Mouse (Mus musculus): Measurements from ENCODE around the gene Gm17409. TPM values are rescaled to one million over a fixed set of nuclear protein-coding genes. Genes with fewer than 3 reads are reported as not detected.

Gene Gm17409
- total and polyA plus RNA-seq, 3 experiments, result not detected

- no peak overlapping the region for H3K27ac ChIP-seq (ENCODE audit: control insufficient read depth, low read depth, low read length)
- no peaks in the 10 kb centered on the region for H3K4me1 ChIP-seq (ENCODE audit: control insufficient read depth in 1 of 2, insufficient read depth in 2 of 2, low read length in 2 of 2)
- no peak overlapping the region for H3K9ac ChIP-seq (ENCODE audit: control insufficient read depth, low read depth, low read length, poor library complexity, severe bottlenecking)
- TF ChIP-seq NELFE (IDR thresholded peaks at IDR 0.05; ENCODE audit: low read depth, low read length) (no peak), MAX (IDR thresholded peaks at IDR 0.05; ENCODE audit: low read length) (no peak)
- H3K4me3 ChIP-seq (ENCODE audit: control insufficient read depth in 1 of 2, insufficient read depth in 1 of 2, low read depth in 2 of 2, low read length in 2 of 2), result no peak overlapping the region
- no peaks in the 10 kb centered on the region for H3K79me2 ChIP-seq (ENCODE audit: control insufficient read depth, insufficient read depth, low read length, poor library complexity)
- H3K27me3 ChIP-seq (ENCODE audit: control insufficient read depth in 1 of 2, insufficient read depth in 2 of 2, low read length in 2 of 2), result no peaks in the 10 kb centered on the region
- no peaks in the 10 kb centered on the region for H3K36me3 ChIP-seq (ENCODE audit: control insufficient read depth in 1 of 2, insufficient read depth in 2 of 2, low read length in 2 of 2)
- no peaks in the 10 kb centered on the region for H3K9me3 ChIP-seq (replicated peaks; ENCODE audit: insufficient read depth, low read length)
- DNase-seq (ENCODE audit: low read depth, low spot score), result no peak
These were observed 35.5 kb upstream of the Gm17409 start for GRCm38 (mm10) chr2:58434438-58434837.

GRCm38 (mm10) chr2:58435507-58435906, 34.4 kb upstream of the Gm17409 start:
- H3K27ac ChIP-seq (ENCODE audit: control insufficient read depth, low read depth, low read length), result no peak overlapping the region
- H3K4me1 ChIP-seq (ENCODE audit: control insufficient read depth in 1 of 2, insufficient read depth in 2 of 2, low read length in 2 of 2), result no peaks in the 10 kb centered on the region
- no peak for DNase-seq (ENCODE audit: low read depth, low spot score)
- no peaks in the 10 kb centered on the region for H3K27me3 ChIP-seq (ENCODE audit: control insufficient read depth in 1 of 2, insufficient read depth in 2 of 2, low read length in 2 of 2)
- TF ChIP-seq USF1 (IDR thresholded peaks at IDR 0.05; ENCODE audit: low read depth, low read length), result no peak
- no peak for TF ChIP-seq ZMIZ1 (IDR thresholded peaks at IDR 0.05; ENCODE audit: low read depth, low read length)
- H3K9me3 ChIP-seq (replicated peaks; ENCODE audit: insufficient read depth, low read length), result no peaks in the 10 kb centered on the region
- no peak overlapping the region for H3K9ac ChIP-seq (ENCODE audit: control insufficient read depth, low read depth, low read length, poor library complexity, severe bottlenecking)
- no peaks in the 10 kb centered on the region for H3K36me3 ChIP-seq (ENCODE audit: control insufficient read depth in 1 of 2, insufficient read depth in 2 of 2, low read length in 2 of 2)
- no peak overlapping the region for H3K4me3 ChIP-seq (ENCODE audit: control insufficient read depth in 1 of 2, insufficient read depth in 1 of 2, low read depth in 2 of 2, low read length in 2 of 2)
- no peaks in the 10 kb centered on the region for H3K79me2 ChIP-seq (ENCODE audit: control insufficient read depth, insufficient read depth, low read length, poor library complexity)

GRCm38 (mm10) chr2:58436911-58437310, 33.0 kb upstream of the Gm17409 start:
- H3K27me3 ChIP-seq (ENCODE audit: control insufficient read depth in 1 of 2, insufficient read depth in 2 of 2, low read length in 2 of 2), result no peaks in the 10 kb centered on the region
- no peak overlapping the region for H3K9ac ChIP-seq (ENCODE audit: control insufficient read depth, low read depth, low read length, poor library complexity, severe bottlenecking)
- no peak overlapping the region for H3K4me3 ChIP-seq (ENCODE audit: control insufficient read depth in 1 of 2, insufficient read depth in 1 of 2, low read depth in 2 of 2, low read length in 2 of 2)
- H3K79me2 ChIP-seq (ENCODE audit: control insufficient read depth, insufficient read depth, low read length, poor library complexity), result no peaks in the 10 kb centered on the region
- no peaks in the 10 kb centered on the region for H3K9me3 ChIP-seq (replicated peaks; ENCODE audit: insufficient read depth, low read length)
- no peaks in the 10 kb centered on the region for H3K36me3 ChIP-seq (ENCODE audit: control insufficient read depth in 1 of 2, insufficient read depth in 2 of 2, low read length in 2 of 2)
- no peak overlapping the region for H3K27ac ChIP-seq (ENCODE audit: control insufficient read depth, low read depth, low read length)
- no peak for DNase-seq (ENCODE audit: low read depth, low spot score)
- TF ChIP-seq TBP (IDR thresholded peaks at IDR 0.05; ENCODE audit: low read depth, low read length), result no peak
- H3K4me1 ChIP-seq (ENCODE audit: control insufficient read depth in 1 of 2, insufficient read depth in 2 of 2, low read length in 2 of 2), result no peaks in the 10 kb centered on the region

- Histone ChIP-seq H3K79me2 (ENCODE audit: control insufficient read depth, insufficient read depth, low read length, poor library complexity) (no peaks in the 10 kb centered on the region), H3K27me3 (ENCODE audit: control insufficient read depth in 1 of 2, insufficient read depth in 2 of 2, low read length in 2 of 2) (no peaks in the 10 kb centered on the region), H3K9ac (ENCODE audit: control insufficient read depth, low read depth, low read length, poor library complexity, severe bottlenecking) (no peak overlapping the region), H3K27ac (ENCODE audit: control insufficient read depth, low read depth, low read length) (no peak overlapping the region), H3K4me1 (ENCODE audit: control insufficient read depth in 1 of 2, insufficient read depth in 2 of 2, low read length in 2 of 2) (no peaks in the 10 kb centered on the region), H3K4me3 (ENCODE audit: control insufficient read depth in 1 of 2, insufficient read depth in 1 of 2, low read depth in 2 of 2, low read length in 2 of 2) (no peak overlapping the region), H3K9me3 (replicated peaks; ENCODE audit: insufficient read depth, low read length) (no peaks in the 10 kb centered on the region), H3K36me3 (ENCODE audit: control insufficient read depth in 1 of 2, insufficient read depth in 2 of 2, low read length in 2 of 2) (no peaks in the 10 kb centered on the region)
- DNase-seq (ENCODE audit: low read depth, low spot score), result no peak
- TF ChIP-seq MAZ (IDR thresholded peaks at IDR 0.05; ENCODE audit: low read depth, low read length), result no peak
- no peak for TF ChIP-seq TAL1 (IDR thresholded peaks at IDR 0.05; ENCODE audit: low read length)
- TF ChIP-seq ELF1 (IDR thresholded peaks at IDR 0.05; ENCODE audit: low read depth, low read length), result no peak
- TF ChIP-seq ZKSCAN1 (IDR thresholded peaks at IDR 0.05; ENCODE audit: low read depth, low read length), result no peak
- no peak for TF ChIP-seq CHD1 (IDR thresholded peaks at IDR 0.05; ENCODE audit: low read depth, low read length)
- no peak for TF ChIP-seq NRF1 (IDR thresholded peaks at IDR 0.05; ENCODE audit: insufficient read depth, low read depth, low read length, poor library complexity, severe bottlenecking)
- no peak for TF ChIP-seq CHD2 (IDR thresholded peaks at IDR 0.05; ENCODE audit: low read length)
- no peak for TF ChIP-seq POLR2AphosphoS2 (IDR thresholded peaks at IDR 0.05; ENCODE audit: low read length)
- no peak for TF ChIP-seq E2F4 (IDR thresholded peaks at IDR 0.05; ENCODE audit: borderline replicate concordance, low read depth, low read length)
- TF ChIP-seq NELFE (IDR thresholded peaks at IDR 0.05; ENCODE audit: low read depth, low read length), result no peak
- TF ChIP-seq UBTF (IDR thresholded peaks at IDR 0.05; ENCODE audit: borderline replicate concordance, insufficient read depth, low read depth, low read length), result no peak
- TF ChIP-seq TBP (IDR thresholded peaks at IDR 0.05; ENCODE audit: low read depth, low read length), result no peak
- no peak for TF ChIP-seq MAFK (IDR thresholded peaks at IDR 0.05; ENCODE audit: borderline replicate concordance, low read depth, low read length)
- TF ChIP-seq EP300 (IDR thresholded peaks at IDR 0.05; ENCODE audit: low read depth in 1 of 2, low read length in 2 of 2), result no peak
- no peak for TF ChIP-seq GABPA (IDR thresholded peaks at IDR 0.05; ENCODE audit: low read depth, low read length)
- TF ChIP-seq ETS1 (IDR thresholded peaks at IDR 0.05; ENCODE audit: low read depth, low read length), result no peak
- TF ChIP-seq RCOR1 (IDR thresholded peaks at IDR 0.05; ENCODE audit: low read depth, low read length), result no peak
These were observed 26.8 kb upstream of the Gm17409 start for GRCm38 (mm10) chr2:58443163-58443562.
